Mouse (Mus musculus) spleen, postnatal 14 days (tissue): ENCODE measurements around the gene Anapc15-ps.

Source experiments
- DNase-seq, 2 experiments: peaks; one replicate each; pipeline ENCODE4 v3.0.0; 2021 to 2022; ENCODE audit warnings: low spot score in 2 of 2

Gene Anapc15-ps

GRCm38 (mm10) chr10:95689833-95690232 is 16.6 kb upstream of the Anapc15-ps start:
- DNase-seq, result no peak

DNA sequence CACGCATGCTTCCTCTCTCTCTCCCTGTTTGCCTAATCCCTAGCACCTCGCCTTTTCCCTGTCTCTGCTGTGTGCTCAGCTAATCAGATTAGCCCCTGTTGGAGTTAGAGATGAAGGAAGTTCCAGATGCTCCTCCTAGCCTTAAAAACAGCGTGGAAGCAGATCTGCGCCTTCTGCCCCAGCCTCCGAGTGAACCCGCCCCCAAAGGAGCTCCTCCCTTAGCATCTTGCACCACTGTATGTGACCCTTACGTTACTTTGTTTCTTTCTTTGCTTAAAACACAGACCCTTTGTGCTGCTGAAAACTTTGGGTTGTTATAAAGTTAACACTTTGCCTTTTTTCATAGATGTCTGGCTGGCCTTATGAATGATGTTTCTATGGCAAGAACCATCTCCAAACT is 15.8 kb upstream of the Anapc15-ps start:
- DNase-seq, result no peak

- DNase-seq, result no peak
These were observed 14.4 kb upstream of the Anapc15-ps start for GRCm38 (mm10) chr10:95687558-95688141.

- DNase-seq, result no peak
These were observed 12.8 kb upstream of the Anapc15-ps start for GRCm38 (mm10) chr10:95686041-95686440.

- DNase-seq, result no peak
These were observed 11.7 kb upstream of the Anapc15-ps start for GRCm38 (mm10) chr10:95684782-95685555.

DNA sequence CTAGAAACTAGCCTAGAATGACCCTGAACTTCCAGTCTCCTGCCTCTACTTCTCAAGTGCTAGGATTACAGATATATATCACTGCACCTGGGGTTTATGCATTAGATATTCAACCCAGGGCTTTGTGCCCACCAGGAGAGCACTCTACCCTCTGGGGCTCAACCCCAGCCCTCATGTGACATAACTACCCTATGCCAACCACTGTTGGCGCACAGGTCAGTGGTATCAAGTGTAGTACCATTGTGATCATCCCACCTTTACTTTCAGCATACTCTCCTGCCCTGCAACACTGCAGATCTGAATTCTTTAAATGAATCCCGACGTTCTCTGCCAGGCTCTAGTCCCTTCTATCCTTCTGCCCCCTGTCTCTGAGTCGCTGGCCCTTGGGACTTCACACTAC is 11.0 kb upstream of the Anapc15-ps start:
- no peak for DNase-seq

- DNase-seq, result no peak
These were observed 10.5 kb upstream of the Anapc15-ps start for GRCm38 (mm10) chr10:95683735-95684134.

DNA sequence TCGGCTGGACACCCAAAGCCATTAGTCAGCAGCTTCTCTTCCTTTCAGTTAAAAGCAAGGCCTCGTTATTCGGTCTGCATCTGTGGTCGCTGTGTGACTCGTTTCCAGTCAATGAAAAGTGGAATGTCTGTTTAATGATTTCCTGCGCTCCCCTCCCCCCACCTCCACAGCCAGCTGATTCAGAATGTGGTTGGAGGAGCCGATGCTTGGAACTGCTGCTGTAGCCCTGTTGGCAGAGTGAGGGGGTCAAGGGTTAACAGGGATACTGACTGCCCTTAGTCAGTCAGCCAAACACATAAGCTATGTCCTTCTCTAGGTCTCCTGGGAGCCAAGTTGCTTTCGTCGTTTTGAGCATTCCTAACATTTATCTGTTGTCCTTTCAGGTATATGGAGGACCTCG is 9.7 kb upstream of the Anapc15-ps start:
- DNase-seq, result no peak

GRCm38 (mm10) chr10:95682091-95682740 is 9.0 kb upstream of the Anapc15-ps start:
- no peak for DNase-seq

DNA sequence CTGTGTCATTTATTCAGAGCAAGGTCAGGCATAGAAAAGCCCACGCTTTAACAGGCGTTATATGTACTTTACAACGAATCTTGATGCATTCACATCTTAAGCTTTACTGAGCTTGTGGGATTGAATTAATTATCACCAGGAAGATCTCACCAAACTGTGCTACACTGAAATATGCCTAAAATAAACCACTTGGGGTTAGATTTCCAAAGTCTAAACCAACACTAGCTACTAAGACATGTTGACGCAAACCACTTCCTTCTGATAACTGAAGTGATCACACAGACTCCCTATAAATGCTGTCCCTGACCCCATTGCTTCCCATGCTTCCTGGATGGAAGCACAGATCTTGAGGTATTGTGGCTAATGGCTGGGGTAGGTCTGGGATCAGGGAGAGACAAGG is 8.2 kb upstream of the Anapc15-ps start:
- DNase-seq, result no peak

GRCm38 (mm10) chr10:95681058-95681440 is 7.8 kb upstream of the Anapc15-ps start:
- no peak for DNase-seq

- no peak for DNase-seq
These were observed 7.2 kb upstream of the Anapc15-ps start for GRCm38 (mm10) chr10:95680153-95681057.

DNA sequence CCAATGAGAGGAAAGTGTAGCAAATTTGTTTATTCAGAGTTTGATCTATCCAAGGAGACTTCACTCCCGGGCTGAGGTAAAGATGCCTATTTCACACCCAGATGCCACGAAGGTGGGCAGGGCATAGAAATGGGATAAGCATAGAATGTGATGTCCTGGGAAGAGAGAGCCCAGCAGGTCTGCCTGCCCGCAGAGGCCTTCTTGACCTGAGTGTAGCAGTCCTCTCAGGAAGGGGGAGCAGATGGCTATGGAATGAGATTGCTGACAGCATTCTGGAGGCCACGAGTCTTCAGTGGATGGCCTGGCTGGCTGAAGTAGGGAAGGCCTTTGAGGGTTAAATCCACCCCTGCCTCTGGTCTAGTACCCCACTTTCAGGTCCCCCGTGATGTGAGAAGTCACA is 5.9 kb upstream of the Anapc15-ps start:
- no peak for DNase-seq

GRCm38 (mm10) chr10:95678661-95679060 is 5.4 kb upstream of the Anapc15-ps start:
- DNase-seq, result no peak

- DNase-seq, result no peak
These were observed 5.0 kb upstream of the Anapc15-ps start for GRCm38 (mm10) chr10:95678241-95678640.

DNA sequence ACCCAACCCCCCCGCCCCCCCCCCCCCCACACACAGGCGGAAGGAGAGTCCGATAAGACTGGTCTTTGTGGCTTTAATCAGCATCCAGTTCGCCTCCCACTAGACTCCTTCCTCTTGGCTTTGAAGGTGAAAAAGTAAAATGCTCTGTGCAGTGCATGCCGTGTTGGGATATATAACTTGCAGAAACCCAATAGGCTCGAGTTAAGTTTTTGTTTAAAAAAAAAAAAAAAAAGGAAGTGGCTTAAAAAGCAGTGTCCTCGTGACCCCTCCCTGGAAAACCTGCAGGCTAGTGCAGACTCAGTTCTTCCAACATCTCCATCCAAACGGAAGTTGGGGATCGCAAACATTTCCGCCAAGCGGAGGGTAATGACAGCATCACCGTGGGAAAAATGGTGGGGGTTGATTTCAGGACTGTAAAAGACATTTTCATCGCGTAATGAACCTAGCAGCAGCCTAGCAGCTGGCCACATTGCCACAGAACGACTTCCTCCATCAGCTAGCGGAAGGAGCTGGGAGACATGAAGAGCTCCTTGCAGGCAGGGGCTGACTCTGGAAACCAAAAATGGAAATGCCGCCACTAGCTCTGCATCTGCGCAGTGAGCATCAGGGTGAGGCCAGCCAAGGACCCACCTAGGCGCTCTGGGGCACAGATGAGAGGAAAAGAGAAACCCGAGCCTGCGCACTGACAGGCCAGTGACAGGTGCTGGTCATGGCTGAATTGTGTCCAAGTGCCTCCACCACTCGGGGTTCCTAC is 4.3 kb upstream of the Anapc15-ps start:
- peak; percentile 37 to 38 for DNase-seq

- no peak for DNase-seq
These were observed 3.7 kb upstream of the Anapc15-ps start for GRCm38 (mm10) chr10:95676991-95677355.

DNA sequence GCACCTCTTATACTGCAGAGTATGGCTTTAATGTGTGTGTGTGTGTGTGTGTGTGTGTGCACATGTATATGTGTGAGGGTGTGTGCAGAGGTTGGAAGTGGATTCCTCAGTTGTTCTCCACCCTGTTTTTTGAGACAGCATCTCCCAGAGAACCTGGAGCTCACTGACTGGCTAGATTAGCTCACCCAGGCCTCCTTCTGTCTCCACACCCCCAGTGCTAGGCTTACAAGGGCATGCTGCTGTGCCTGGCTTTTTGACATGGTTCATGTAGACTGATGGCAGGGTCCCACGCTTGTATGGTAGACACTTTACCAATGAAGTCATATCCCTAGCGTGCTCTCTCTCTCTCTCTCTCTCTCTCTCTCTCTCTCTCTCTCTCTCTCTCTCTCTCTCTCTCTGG is 3.1 kb upstream of the Anapc15-ps start:
- DNase-seq, result no peak

DNA sequence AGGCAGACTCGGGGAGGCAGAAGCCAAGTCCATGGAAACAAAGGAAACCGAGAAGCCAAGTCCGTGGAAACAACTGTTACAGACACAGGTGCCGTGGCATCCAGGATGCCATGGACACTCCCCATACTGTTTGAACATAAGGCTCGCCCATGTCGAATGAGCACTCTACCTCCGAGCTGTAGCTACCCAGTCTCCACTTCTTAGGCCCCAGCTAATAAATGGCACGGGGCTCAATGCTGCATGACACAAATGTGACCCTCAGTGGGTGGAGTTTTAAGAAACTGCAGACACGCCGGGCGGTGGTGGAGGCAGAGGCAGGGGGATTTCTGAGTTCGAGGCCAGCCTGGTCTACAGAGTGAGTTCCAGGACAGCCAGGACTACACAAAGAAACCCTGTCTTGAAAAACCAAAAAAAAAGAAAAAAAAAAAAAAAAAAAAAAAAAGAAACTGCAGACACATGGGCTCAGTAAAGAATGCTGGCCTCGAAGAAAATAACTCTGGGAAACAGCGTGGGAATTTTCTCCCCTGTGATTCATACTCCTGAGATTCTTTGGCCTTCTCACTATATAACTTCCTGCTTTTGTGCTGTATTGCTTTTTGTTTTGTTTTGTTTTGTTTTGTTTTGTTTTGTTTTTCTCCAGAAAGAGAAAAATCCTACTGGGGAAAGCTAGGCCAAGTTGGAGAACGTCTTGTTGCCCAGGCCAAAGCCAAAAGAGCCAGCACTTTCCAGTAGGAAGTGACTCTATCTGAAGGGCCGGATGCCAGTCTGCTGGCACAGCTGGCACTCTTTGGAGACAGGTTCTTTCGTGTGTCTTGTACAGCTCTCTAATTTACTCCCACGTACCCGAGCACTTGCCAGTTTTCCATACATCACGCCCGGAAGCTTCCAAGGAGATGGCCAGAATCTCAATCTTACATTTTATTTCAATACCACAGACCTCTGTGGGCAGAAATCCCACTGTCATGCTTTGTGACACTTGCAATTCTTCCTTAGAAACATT is 2.2 kb downstream of the Anapc15-ps start:
- DNase-seq, result no peak

DNA sequence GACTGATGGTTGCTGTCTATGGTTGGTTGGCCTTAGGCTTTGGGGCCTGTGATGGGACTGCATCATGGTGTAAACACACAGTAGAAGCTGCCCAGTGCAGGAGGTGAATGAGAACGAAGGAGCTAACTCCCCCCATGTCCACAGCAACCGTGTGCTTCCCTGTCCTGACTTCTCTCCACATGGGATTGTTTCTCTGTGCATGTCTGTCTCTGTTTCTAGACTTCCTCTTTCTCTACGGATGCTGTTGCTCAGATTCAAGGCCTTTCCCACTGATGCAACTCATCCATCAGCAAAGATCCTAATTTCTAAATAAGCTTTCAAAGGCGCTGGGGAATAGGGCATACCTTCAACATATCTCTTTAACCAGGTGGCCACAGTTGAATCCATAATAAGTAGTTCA is 3.4 kb downstream of the Anapc15-ps start:
- no peak for DNase-seq
